Mouse (Mus musculus) embryonic facial prominence, embryonic 15.5 days (tissue): ENCODE results near the gene Olfr961. TPM values are rescaled to one million over a fixed set of nuclear protein-coding genes. Genes with fewer than 3 reads are reported as not detected.

Experiments used
- ATAC-seq: fragments of 200-750 bp; cut with Nextera tagmentation; 2 replicates; pipeline ENCODE4 v1.8.0; 2017; ENCODE audit warnings: low read depth, moderate TSS enrichment; ENCODE audit not compliant: insufficient number of reproducible peaks, low FRiP score, low TSS enrichment
- H3K27ac ChIP-seq: fragments of 300-500 bp; sonication (generic); replicated peaks from 2 replicates; pipeline ENCODE4 v1.5.1; 2015; ENCODE audit warnings: mild to moderate bottlenecking, inconsistent platforms
- H3K27me3 ChIP-seq: fragments of 300-500 bp; sonication (generic); 2 replicates; pipeline ENCODE4 v1.6.1; 2015; ENCODE audit warnings: inconsistent platforms
- H3K36me3 ChIP-seq: fragments of 300-500 bp; sonication (generic); 2 replicates; pipeline ENCODE4 v1.6.1; 2015; ENCODE audit warnings: mild to moderate bottlenecking, inconsistent platforms
- H3K4me1 ChIP-seq: fragments of 300-500 bp; sonication (generic); 2 replicates; pipeline ENCODE4 v1.6.1; 2015; ENCODE audit warnings: inconsistent platforms
- H3K4me2 ChIP-seq: fragments of 300-500 bp; sonication (generic); replicated peaks from 2 replicates; pipeline ENCODE4 v1.6.1; 2015; ENCODE audit warnings: mild to moderate bottlenecking, inconsistent platforms
- H3K4me3 ChIP-seq: fragments of 300-500 bp; sonication (generic); replicated peaks from 2 replicates; pipeline ENCODE4 v1.5.1; 2015; ENCODE audit warnings: mild to moderate bottlenecking, inconsistent platforms
- H3K9ac ChIP-seq: fragments of 300-500 bp; sonication (generic); 2 replicates; pipeline ENCODE4 v1.6.1; 2015; ENCODE audit warnings: inconsistent platforms
- H3K9me3 ChIP-seq: fragments of 300-500 bp; sonication (generic); replicated peaks from 2 replicates; pipeline ENCODE4 v1.6.1; 2016; ENCODE audit warnings: inconsistent platforms
- WGBS: fragments of 180-500 bp; shearing (Covaris S2); methylation state at CpG from one replicate; pipeline ENCODE4 v1.1.7; 2015; 5-methylcytosine and 5-hydroxymethylcytosine counted together
- polyA plus RNA-seq: library from polyadenylated mRNA; unstranded; fragments of >200 nt; fragmentation: Nextera tagmentation; extraction: Ambion mirVana; gene quantifications from 2 replicates; pipeline ENCODE4 v1.2.1, GENCODE M21; 2015

Gene Olfr961
- 0.09 and 0.32 TPM in 2 replicates for polyA plus RNA-seq

GRCm38 (mm10) chr9:39644785-39645184, at the start of gene Olfr961:
Gene Olfr961, plus strand, starts transcription at chr9:39645085.
- ATAC-seq, result no peak
- no peaks in the 10 kb centered on the region for H3K4me1 ChIP-seq
- H3K36me3 ChIP-seq, result no peaks in the 10 kb centered on the region
- no peak within 1 kb of the TSS for H3K9ac ChIP-seq
- no peaks in the 10 kb centered on the region for H3K27me3 ChIP-seq
- H3K4me3 ChIP-seq, result no peak within 1 kb of the TSS
- H3K4me2 ChIP-seq, result no peak within 1 kb of the TSS
- H3K27ac ChIP-seq, result no peak within 1 kb of the TSS
- H3K9me3 ChIP-seq, result no peaks in the 10 kb centered on the region

GRCm38 (mm10) chr9:39602536-39603332, 42.2 kb upstream of the Olfr961 start:
- no peaks in the 10 kb centered on the region for H3K27me3 ChIP-seq
- no peaks in the 10 kb centered on the region for H3K9me3 ChIP-seq
- ATAC-seq, result peak; percentile 63; the same call in 1 of the 2 replicates
- peak overlapping the region; percentile 68 for H3K4me2 ChIP-seq
- H3K27ac ChIP-seq, result peak overlapping the region; percentile 85; the same call in 1 of the 2 replicates
- peak overlapping the region; percentile 43 for H3K4me3 ChIP-seq
- 0 out of 2 replicates have a peak, but pooled peaks cover 10% of the 10 kb centered on the region for H3K4me1 ChIP-seq
- H3K36me3 ChIP-seq, result no peaks in the 10 kb centered on the region
- H3K9ac ChIP-seq, result peak overlapping the region; percentile 33; the same call in 1 of the 2 replicates
- WGBS, result under 1% methylated on average over 19 of the region's 19 CpGs

GRCm38 (mm10) chr9:39603333-39603845, 41.5 kb upstream of the Olfr961 start:
- H3K27me3 ChIP-seq, result no peaks in the 10 kb centered on the region
- H3K27ac ChIP-seq, result peak overlapping the region; percentile 85; the same call in 1 of the 2 replicates
- WGBS, result under 1% methylated on average over 9 of the region's 9 CpGs
- peak; percentile 74 for ATAC-seq
- 0 out of 2 replicates have a peak, but pooled peaks cover 10% of the 10 kb centered on the region for H3K4me1 ChIP-seq
- peak overlapping the region; percentile 68 for H3K4me2 ChIP-seq
- peak overlapping the region; percentile 33; the same call in 1 of the 2 replicates for H3K9ac ChIP-seq
- H3K36me3 ChIP-seq, result no peaks in the 10 kb centered on the region
- H3K9me3 ChIP-seq, result no peaks in the 10 kb centered on the region
- H3K4me3 ChIP-seq, result peak overlapping the region; percentile 43

- 0 out of 2 replicates have a peak within 1 kb of the TSS, but pooled peaks have one; percentile 33 for H3K9ac ChIP-seq
- peak within 1 kb of the TSS; percentile 43 for H3K4me3 ChIP-seq
- no peaks in the 10 kb centered on the region for H3K9me3 ChIP-seq
- 1% methylated on average over 8 of the region's 8 CpGs for WGBS
- H3K27me3 ChIP-seq, result no peaks in the 10 kb centered on the region
- H3K4me2 ChIP-seq, result peak within 1 kb of the TSS; percentile 68
- peak; percentile 79 for ATAC-seq
- H3K36me3 ChIP-seq, result no peaks in the 10 kb centered on the region
- H3K4me1 ChIP-seq, result 0 out of 2 replicates have a peak, but pooled peaks cover 10% of the 10 kb centered on the region
- H3K27ac ChIP-seq, result peak within 1 kb of the TSS; percentile 85
These were observed 40.9 kb upstream of the Olfr961 start, which contains the start of gene AW551984 for GRCm38 (mm10) chr9:39603999-39604453. Gene AW551984, minus strand, starts transcription at chr9:39604403.

GRCm38 (mm10) chr9:39608497-39608896, 36.4 kb upstream of the Olfr961 start:
- Histone ChIP-seq H3K4me1 (0 out of 2 replicates have a peak, but pooled peaks cover 5% of the 10 kb centered on the region), H3K4me2 (no peak overlapping the region), H3K36me3 (no peaks in the 10 kb centered on the region), H3K27ac (no peak overlapping the region), H3K9ac (no peak overlapping the region), H3K4me3 (no peak overlapping the region), H3K9me3 (no peaks in the 10 kb centered on the region), H3K27me3 (no peaks in the 10 kb centered on the region)
- no peak for ATAC-seq

GRCm38 (mm10) chr9:39610355-39610754, 34.5 kb upstream of the Olfr961 start, which contains the start of gene Olfr148:
Gene Olfr148, plus strand, starts transcription at chr9:39610655.
- Histone ChIP-seq H3K4me2 (no peak within 1 kb of the TSS), H3K9me3 (no peaks in the 10 kb centered on the region), H3K9ac (no peak within 1 kb of the TSS), H3K27ac (no peak within 1 kb of the TSS), H3K27me3 (no peaks in the 10 kb centered on the region), H3K4me1 (no peaks in the 10 kb centered on the region), H3K36me3 (no peaks in the 10 kb centered on the region), H3K4me3 (no peak within 1 kb of the TSS)
- 72% methylated on average over 3 of the region's 3 CpGs for WGBS
- no peak for ATAC-seq

GRCm38 (mm10) chr9:39611953-39612352, 32.9 kb upstream of the Olfr961 start:
- ATAC-seq, result no peak
- Histone ChIP-seq H3K4me3 (no peak overlapping the region), H3K9ac (no peak overlapping the region), H3K4me2 (no peak overlapping the region), H3K4me1 (no peaks in the 10 kb centered on the region), H3K9me3 (no peaks in the 10 kb centered on the region), H3K27ac (no peak overlapping the region), H3K27me3 (no peaks in the 10 kb centered on the region), H3K36me3 (no peaks in the 10 kb centered on the region)
- 68% methylated on average over 1 of the region's 1 CpGs for WGBS

GRCm38 (mm10) chr9:39621073-39621472, 23.8 kb upstream of the Olfr961 start, which contains the start of gene Olfr960:
Gene Olfr960, plus strand, starts transcription at chr9:39621373.
- no peak within 1 kb of the TSS for H3K9ac ChIP-seq
- H3K27ac ChIP-seq, result no peak within 1 kb of the TSS
- H3K9me3 ChIP-seq, result no peaks in the 10 kb centered on the region
- 60% methylated on average over 1 of the region's 1 CpGs for WGBS
- H3K36me3 ChIP-seq, result no peaks in the 10 kb centered on the region
- no peak for ATAC-seq
- H3K4me1 ChIP-seq, result no peaks in the 10 kb centered on the region
- H3K27me3 ChIP-seq, result no peaks in the 10 kb centered on the region
- H3K4me3 ChIP-seq, result no peak within 1 kb of the TSS
- H3K4me2 ChIP-seq, result no peak within 1 kb of the TSS

- H3K36me3 ChIP-seq, result no peaks in the 10 kb centered on the region
- WGBS, result 92% methylated on average over 3 of the region's 3 CpGs
- no peak for ATAC-seq
These were observed 21.1 kb upstream of the Olfr961 start for GRCm38 (mm10) chr9:39623783-39624182.

GRCm38 (mm10) chr9:39624711-39625110, 20.2 kb upstream of the Olfr961 start:
- Histone ChIP-seq H3K4me1 (no peaks in the 10 kb centered on the region), H3K9ac (no peak overlapping the region), H3K4me3 (no peak overlapping the region), H3K27ac (no peak overlapping the region), H3K27me3 (no peaks in the 10 kb centered on the region), H3K36me3 (no peaks in the 10 kb centered on the region), H3K4me2 (no peak overlapping the region), H3K9me3 (no peaks in the 10 kb centered on the region)
- WGBS, result 75% methylated on average over 2 of the region's 2 CpGs
- ATAC-seq, result no peak

More at GRCm38 (mm10) chr9:39623783-39624182, 21.1 kb upstream of the Olfr961 start:
- no peaks in the 10 kb centered on the region for H3K27me3 ChIP-seq
- no peaks in the 10 kb centered on the region for H3K9me3 ChIP-seq
- H3K9ac ChIP-seq, result no peak overlapping the region
- H3K4me3 ChIP-seq, result no peak overlapping the region
- H3K4me1 ChIP-seq, result no peaks in the 10 kb centered on the region
- no peak overlapping the region for H3K27ac ChIP-seq
- H3K4me2 ChIP-seq, result no peak overlapping the region

GRCm38 (mm10) chr9:39629069-39629468, 15.8 kb upstream of the Olfr961 start:
- H3K9me3 ChIP-seq, result no peaks in the 10 kb centered on the region
- no peak overlapping the region for H3K4me2 ChIP-seq
- no peak overlapping the region for H3K9ac ChIP-seq
- no peak for ATAC-seq
- 91% methylated on average over 2 of the region's 2 CpGs for WGBS
- H3K27me3 ChIP-seq, result no peaks in the 10 kb centered on the region
- no peak overlapping the region for H3K27ac ChIP-seq
- no peak overlapping the region for H3K4me3 ChIP-seq
- H3K36me3 ChIP-seq, result no peaks in the 10 kb centered on the region
- H3K4me1 ChIP-seq, result no peaks in the 10 kb centered on the region
